Mouse (Mus musculus): Measurements from ENCODE around the gene Gm10337. TPM values are rescaled to one million over a fixed set of nuclear protein-coding genes. Genes with fewer than 3 reads are reported as not detected.
A peak's percentile ranks its signal among the peaks of the same experiment; 100 is the strongest.

Gm10337 gene
- polyA plus RNA-seq (2015; fragmentation: Nextera tagmentation; extraction: Ambion mirVana), result 2.8 and 5.5 TPM in 2 replicates

DNA sequence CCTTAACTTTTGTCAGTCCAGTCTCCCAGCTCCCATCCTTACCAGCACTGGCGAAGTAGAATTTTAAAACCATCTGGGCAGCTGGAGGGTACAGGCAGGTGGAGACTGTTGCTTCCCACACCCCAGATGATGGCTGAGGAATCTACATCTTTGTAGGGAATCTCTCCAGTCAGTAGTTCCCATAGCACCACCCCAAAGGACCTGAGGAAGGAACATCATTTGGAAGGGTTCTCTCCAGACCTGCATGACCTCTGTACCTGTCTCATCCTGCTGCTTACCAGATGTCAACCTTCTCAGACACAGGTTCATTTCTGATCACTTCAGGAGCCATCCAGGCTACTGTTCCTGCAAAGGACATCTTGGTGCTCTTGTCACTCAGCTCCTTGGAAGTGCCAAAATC is at the start of gene Gm10337:
Gene Gm10337 (plus strand): TSS at position 276 of the 400 bp plus-strand sequence.
- H3K4me3 ChIP-seq (replicated peaks), result no peak within 1 kb of the TSS
- no peak for ATAC-seq (replicated peaks; ENCODE audit: low FRiP score)
- H3K36me3 ChIP-seq, result peaks cover 75% of the 10 kb centered on the region
- H3K4me1 ChIP-seq, result peaks cover 18% of the 10 kb centered on the region
- 92% methylated on average over 1 of the region's 1 CpGs for WGBS
- no peaks in the 10 kb centered on the region for H3K9me3 ChIP-seq (replicated peaks)
- no peaks in the 10 kb centered on the region for H3K27me3 ChIP-seq
- H3K9ac ChIP-seq, result no peak within 1 kb of the TSS
- H3K27ac ChIP-seq, result no peak within 1 kb of the TSS
- H3K4me2 ChIP-seq, result no peak within 1 kb of the TSS

DNA sequence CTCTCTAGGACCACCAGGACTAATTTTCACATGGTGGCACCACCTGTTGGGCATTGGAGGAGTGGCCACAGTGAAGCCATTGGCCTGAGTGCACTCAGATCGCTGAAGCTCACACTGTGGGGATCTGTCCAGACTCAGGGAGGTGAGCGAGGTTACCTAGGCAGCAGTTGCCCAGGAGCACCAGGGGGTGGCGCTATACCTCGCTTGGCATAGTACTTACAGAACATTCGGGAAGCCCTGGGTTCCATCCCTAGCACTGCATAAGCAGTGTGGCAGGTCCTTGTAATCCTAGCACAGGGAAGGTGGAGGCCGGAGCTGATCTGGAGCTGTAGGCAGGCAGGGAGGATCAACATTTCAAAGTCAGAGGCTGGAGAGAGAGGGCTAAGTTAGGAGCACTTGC is 47.5 kb upstream of the Gm10337 start:
- ATAC-seq (replicated peaks; ENCODE audit: low FRiP score), result no peak
- no peaks in the 10 kb centered on the region for H3K9me3 ChIP-seq (replicated peaks)
- no peak overlapping the region for H3K4me3 ChIP-seq (replicated peaks)
- H3K27me3 ChIP-seq, result no peaks in the 10 kb centered on the region
- peaks cover 28% of the 10 kb centered on the region for H3K4me1 ChIP-seq
- H3K36me3 ChIP-seq, result no peaks in the 10 kb centered on the region
- H3K4me2 ChIP-seq, result no peak overlapping the region
- no peak overlapping the region for H3K27ac ChIP-seq
- no peak overlapping the region for H3K9ac ChIP-seq
- WGBS, result 38% methylated on average over 6 of the region's 6 CpGs

DNA sequence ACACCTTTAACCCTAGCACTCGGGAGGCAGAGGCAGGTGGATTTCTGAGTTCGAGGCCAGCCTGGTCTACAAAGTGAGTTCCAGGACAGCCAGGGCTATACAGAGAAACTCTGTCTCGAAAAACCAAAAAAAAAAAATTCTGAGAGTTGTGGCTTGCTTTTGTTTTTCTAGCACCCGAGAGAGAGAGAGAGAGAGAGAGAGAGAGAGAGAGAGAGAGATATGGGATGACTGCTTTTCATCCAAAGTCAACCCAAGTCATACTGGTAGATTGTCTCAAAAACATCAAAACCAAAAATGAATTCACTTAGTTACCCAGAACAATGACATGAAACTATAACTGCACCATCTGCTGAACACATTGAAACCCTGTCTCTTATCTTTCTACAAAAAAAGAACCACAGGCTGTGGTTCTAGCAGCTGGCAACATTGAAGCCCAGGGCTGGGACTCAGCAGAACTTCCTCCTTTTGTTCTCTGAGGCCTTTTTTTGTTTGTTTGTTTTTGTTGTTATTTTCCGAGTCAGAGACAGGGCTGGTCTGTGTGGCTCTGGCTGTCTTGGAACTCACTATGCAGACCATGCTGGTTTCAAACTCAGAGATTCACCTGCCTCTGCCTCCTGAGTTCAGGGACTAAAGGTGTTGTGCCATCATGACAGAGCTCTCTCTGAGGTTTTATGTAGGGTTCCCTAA is 45.3 kb upstream of the Gm10337 start:
- no peak for ATAC-seq (replicated peaks; ENCODE audit: low FRiP score)
- H3K9me3 ChIP-seq (replicated peaks), result no peaks in the 10 kb centered on the region
- peak overlapping the region; percentile 66 for H3K4me2 ChIP-seq
- H3K4me3 ChIP-seq (replicated peaks), result peak overlapping the region; percentile 51
- 0 out of 2 replicates have a peak overlapping the region, but pooled peaks have one; percentile 61 for H3K27ac ChIP-seq
- H3K9ac ChIP-seq, result peak overlapping the region; percentile 39; the same call in 1 of the 2 replicates
- H3K27me3 ChIP-seq, result no peaks in the 10 kb centered on the region
- H3K36me3 ChIP-seq, result peaks cover 7% of the 10 kb centered on the region
- peaks cover 33% of the 10 kb centered on the region for H3K4me1 ChIP-seq
- WGBS, result 67% methylated on average over 5 of the region's 5 CpGs

DNA sequence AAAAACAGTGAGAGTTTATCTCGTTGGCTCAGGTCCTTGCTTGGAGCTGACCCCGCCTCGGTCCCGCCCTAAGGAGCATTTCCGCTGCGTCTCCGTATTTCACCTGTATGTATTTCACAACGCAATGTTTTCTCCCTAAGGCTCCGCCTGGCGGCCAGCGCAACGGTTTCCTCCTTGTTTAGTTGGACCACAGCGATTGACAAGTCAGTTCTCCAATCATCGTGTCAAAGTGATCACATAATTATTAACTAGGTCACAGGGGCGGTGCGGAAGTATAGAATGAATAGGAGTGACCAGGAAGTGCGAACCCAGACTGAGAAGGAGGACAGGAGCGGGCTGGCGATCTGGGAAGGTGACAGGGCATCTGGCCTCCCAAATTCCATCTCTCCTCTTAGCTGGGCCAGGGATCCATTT is 44.6 kb upstream of the Gm10337 start, which contains the start of gene Prr13:
Gene Prr13 (plus strand): TSS at position 125 of the 414 bp plus-strand sequence.
- H3K27ac ChIP-seq, result peak within 1 kb of the TSS; percentile 61; the same call in 1 of the 2 replicates
- peak within 1 kb of the TSS; percentile 66 for H3K4me2 ChIP-seq
- H3K27me3 ChIP-seq, result no peaks in the 10 kb centered on the region
- peak; percentile 81 for ATAC-seq (replicated peaks; ENCODE audit: low FRiP score)
- H3K4me1 ChIP-seq, result peaks cover 33% of the 10 kb centered on the region
- under 1% methylated on average over 19 of the region's 19 CpGs for WGBS
- H3K4me3 ChIP-seq (replicated peaks), result peak within 1 kb of the TSS; percentile 51
- no peaks in the 10 kb centered on the region for H3K9me3 ChIP-seq (replicated peaks)
- H3K36me3 ChIP-seq, result peaks cover 10% of the 10 kb centered on the region
- H3K9ac ChIP-seq, result peak within 1 kb of the TSS; percentile 39

GRCm38 (mm10) chr15:102459381-102459780 is 44.1 kb upstream of the Gm10337 start:
- H3K27me3 ChIP-seq, result no peaks in the 10 kb centered on the region
- H3K4me1 ChIP-seq, result peaks cover 33% of the 10 kb centered on the region
- H3K4me3 ChIP-seq (replicated peaks), result peak overlapping the region; percentile 51
- H3K27ac ChIP-seq, result peak overlapping the region; percentile 61; the same call in 1 of the 2 replicates
- H3K36me3 ChIP-seq, result peaks cover 10% of the 10 kb centered on the region
- H3K4me2 ChIP-seq, result peak overlapping the region; percentile 66
- ATAC-seq (replicated peaks; ENCODE audit: low FRiP score), result no peak
- no peaks in the 10 kb centered on the region for H3K9me3 ChIP-seq (replicated peaks)
- 35% methylated on average over 6 of the region's 6 CpGs for WGBS
- peak overlapping the region; percentile 39 for H3K9ac ChIP-seq

DNA sequence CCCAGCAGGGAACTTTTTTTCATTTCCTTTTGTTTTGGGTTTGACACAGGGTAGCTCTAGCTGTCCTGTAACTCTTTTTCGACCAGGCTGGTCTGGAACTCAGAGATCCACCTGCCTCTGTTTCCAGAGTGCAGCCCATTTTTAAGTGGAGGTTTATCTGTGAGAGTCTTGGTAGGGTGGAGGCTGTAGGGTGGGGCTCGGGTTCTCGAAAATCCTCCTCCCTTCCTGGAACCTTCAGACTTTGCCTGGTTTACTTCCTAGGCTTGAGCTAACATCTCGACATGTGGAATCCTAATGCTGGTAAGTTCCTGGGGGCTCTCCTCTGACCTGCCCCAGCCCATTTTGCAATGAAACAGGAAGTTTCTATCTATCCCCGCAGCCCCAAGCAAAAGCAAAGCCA is 43.7 kb upstream of the Gm10337 start:
- Histone ChIP-seq H3K36me3 (peaks cover 10% of the 10 kb centered on the region), H3K4me2 (peak overlapping the region; percentile 66), H3K27me3 (no peaks in the 10 kb centered on the region), H3K4me3 (replicated peaks) (peak overlapping the region; percentile 51), H3K27ac (no peak overlapping the region), H3K4me1 (peaks cover 33% of the 10 kb centered on the region), H3K9me3 (replicated peaks) (no peaks in the 10 kb centered on the region), H3K9ac (peak overlapping the region; percentile 17; the same call in 1 of the 2 replicates)
- ATAC-seq (replicated peaks; ENCODE audit: low FRiP score), result no peak
- WGBS, result 61% methylated on average over 5 of the region's 5 CpGs

GRCm38 (mm10) chr15:102460409-102460808 is 43.1 kb upstream of the Gm10337 start:
- Histone ChIP-seq H3K4me1 (peaks cover 33% of the 10 kb centered on the region), H3K36me3 (peaks cover 10% of the 10 kb centered on the region), H3K27ac (no peak overlapping the region), H3K27me3 (no peaks in the 10 kb centered on the region), H3K4me2 (peak overlapping the region; percentile 66), H3K9me3 (replicated peaks) (no peaks in the 10 kb centered on the region), H3K9ac (peak overlapping the region; percentile 17; the same call in 1 of the 2 replicates), H3K4me3 (replicated peaks) (peak overlapping the region; percentile 22; the same call in 1 of the 2 replicates)
- 50% methylated on average over 12 of the region's 12 CpGs for WGBS
- ATAC-seq (replicated peaks; ENCODE audit: low FRiP score), result no peak

DNA sequence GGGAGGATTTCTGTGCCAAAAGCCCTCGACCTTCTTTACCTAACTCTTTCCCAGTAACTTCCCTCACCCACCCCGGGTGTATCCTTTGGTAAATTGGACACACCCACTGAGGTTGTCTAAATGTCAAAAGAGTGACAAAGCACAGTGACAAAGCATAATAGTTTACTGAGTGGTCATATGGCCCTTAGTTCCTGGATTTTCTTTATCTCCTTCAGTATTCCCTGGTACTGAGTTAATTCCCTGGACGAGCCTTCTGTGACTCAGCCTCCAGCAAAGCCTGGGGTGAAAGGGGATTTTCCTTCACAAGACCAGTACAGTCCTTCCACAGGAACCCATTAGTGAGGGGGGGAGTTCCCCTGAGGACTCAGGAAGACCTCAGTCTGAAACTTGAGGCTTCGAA is 42.6 kb upstream of the Gm10337 start:
- 45% methylated on average over 4 of the region's 4 CpGs for WGBS
- Histone ChIP-seq H3K9ac (no peak overlapping the region), H3K27me3 (no peaks in the 10 kb centered on the region), H3K9me3 (replicated peaks) (no peaks in the 10 kb centered on the region), H3K36me3 (peaks cover 10% of the 10 kb centered on the region), H3K4me1 (peaks cover 33% of the 10 kb centered on the region), H3K27ac (peak overlapping the region; percentile 1; the same call in 1 of the 2 replicates), H3K4me3 (replicated peaks) (no peak overlapping the region), H3K4me2 (peak overlapping the region; percentile 66)
- ATAC-seq (replicated peaks; ENCODE audit: low FRiP score), result no peak

DNA sequence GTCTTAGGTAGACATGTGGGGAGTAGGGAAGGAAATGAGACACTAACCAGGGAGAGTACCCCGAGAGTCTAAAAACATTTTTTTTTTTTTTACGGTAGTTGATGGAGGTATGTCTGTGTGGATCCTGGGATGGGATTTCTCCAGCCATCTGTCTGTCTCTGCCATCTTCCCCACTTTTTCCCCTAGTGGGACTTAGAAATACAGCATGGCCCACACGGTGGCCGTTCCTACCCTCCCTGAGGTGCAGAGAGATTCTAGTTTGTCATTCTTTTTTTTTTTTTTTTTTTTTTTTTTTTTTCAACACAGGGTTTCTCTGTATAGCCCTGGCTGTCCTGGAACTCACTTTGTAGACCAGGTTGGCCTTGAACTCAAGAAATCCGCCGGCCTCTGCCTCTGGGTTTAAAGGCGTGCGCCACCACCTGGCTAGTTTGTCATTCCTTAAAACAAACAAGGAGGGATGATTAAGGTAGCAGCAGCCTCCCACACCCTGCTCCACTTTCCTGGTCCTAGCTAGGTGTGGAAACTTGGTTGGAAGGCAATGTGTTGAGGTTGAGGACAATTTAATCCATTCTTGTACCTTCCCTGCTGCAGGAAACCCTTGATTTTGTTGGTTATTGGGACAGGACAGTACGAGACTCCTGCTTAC is 42.0 kb upstream of the Gm10337 start:
- peaks cover 33% of the 10 kb centered on the region for H3K4me1 ChIP-seq
- H3K36me3 ChIP-seq, result peaks cover 10% of the 10 kb centered on the region
- WGBS, result 78% methylated on average over 9 of the region's 9 CpGs
- no peak overlapping the region; the same call in 1 of the 2 replicates for H3K27ac ChIP-seq
- H3K9ac ChIP-seq, result no peak overlapping the region
- ATAC-seq (replicated peaks; ENCODE audit: low FRiP score), result no peak
- H3K27me3 ChIP-seq, result no peaks in the 10 kb centered on the region
- no peak overlapping the region for H3K4me3 ChIP-seq (replicated peaks)
- H3K4me2 ChIP-seq, result peak overlapping the region; percentile 66; the same call in 1 of the 2 replicates
- H3K9me3 ChIP-seq (replicated peaks), result no peaks in the 10 kb centered on the region

GRCm38 (mm10) chr15:102463666-102464065 is 39.9 kb upstream of the Gm10337 start:
- no peak for ATAC-seq (replicated peaks; ENCODE audit: low FRiP score)
- Histone ChIP-seq H3K27ac (no peak overlapping the region), H3K4me3 (replicated peaks) (no peak overlapping the region), H3K4me2 (no peak overlapping the region), H3K4me1 (peaks cover 29% of the 10 kb centered on the region), H3K9ac (no peak overlapping the region), H3K27me3 (no peaks in the 10 kb centered on the region), H3K9me3 (replicated peaks) (no peaks in the 10 kb centered on the region), H3K36me3 (peaks cover 10% of the 10 kb centered on the region)

- no peaks in the 10 kb centered on the region for H3K9me3 ChIP-seq (replicated peaks)
- H3K27me3 ChIP-seq, result no peaks in the 10 kb centered on the region
- no peak for ATAC-seq (replicated peaks; ENCODE audit: low FRiP score)
- no peak overlapping the region for H3K9ac ChIP-seq
- H3K4me3 ChIP-seq (replicated peaks), result no peak overlapping the region
- no peak overlapping the region for H3K27ac ChIP-seq
- H3K4me2 ChIP-seq, result no peak overlapping the region
- H3K4me1 ChIP-seq, result peaks cover 12% of the 10 kb centered on the region
- H3K36me3 ChIP-seq, result peaks cover 8% of the 10 kb centered on the region; the same call in 1 of the 2 replicates
- WGBS, result 94% methylated on average over 9 of the region's 9 CpGs
Measured at GRCm38 (mm10) chr15:102468675-102469370, 34.7 kb upstream of the Gm10337 start.

All from kidney, embryonic 15.5 days (tissue).